ENCODE assay signal across 8 mouse cellular contexts in the genomic region with DNA sequence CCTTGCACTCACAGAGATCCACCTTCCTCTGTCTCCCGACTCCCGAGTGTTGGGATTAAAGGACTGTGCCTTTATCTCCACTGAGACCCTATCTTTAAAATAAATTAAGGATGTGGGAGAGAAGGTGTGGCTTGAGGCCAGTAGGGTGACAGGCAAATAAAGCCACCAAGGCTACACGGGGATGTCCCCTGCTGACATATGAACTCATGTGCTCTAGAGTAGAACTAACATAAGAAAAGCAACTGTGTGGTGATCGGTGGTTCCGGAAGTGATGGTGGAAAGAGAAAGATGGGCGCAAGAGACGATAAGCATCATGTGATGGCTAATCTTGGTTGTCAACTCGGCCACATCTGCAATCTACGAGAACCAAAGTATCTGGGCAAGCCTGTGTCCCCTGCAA. TPM values are rescaled to one million over a fixed set of nuclear protein-coding genes. Genes with fewer than 3 reads are reported as not detected.
DNase-seq lines count a peak whose midpoint lies in the region; ATAC-seq and TF ChIP-seq lines count a peak whose summit lies in the region.

No protein-coding gene starts in this region.

- intact Hi-C loops in gastrocnemius, adult 2 months (cut with DNase I) = loop anchor here (5.0 kb wide), 2 partner anchors 45 to 65 kb away; no protein-coding TSS in a partner anchor

- peak overlapping the region; percentile 86 for H3K4me3 ChIP-seq in gastrocnemius, adult 2 months

- peak overlapping the region; percentile 84 for H3K27ac ChIP-seq in gastrocnemius, adult 2 months

- no peak for DNase-seq in gastrocnemius, adult 2 months
- DNase-seq in gastrocnemius, postnatal 4 days (ENCODE audit: low spot score in 2 of 2) = no peak
- DNase-seq in spleen, postnatal 36 days (ENCODE audit: low spot score in 2 of 2) = peak; percentile 75 to 81
- DNase-seq in spleen, postnatal 14 days (ENCODE audit: low spot score in 2 of 2) = no peak
- DNase-seq in adrenal gland, adult 18-20 months (ENCODE audit: low spot score in 2 of 2) = no peak
- DNase-seq in left cerebral cortex, adult 8-10 months (ENCODE audit: low spot score in 2 of 2) = no peak

- no peak for TF ChIP-seq CTCF in gastrocnemius, adult 2 months (IDR thresholded peaks at IDR 0.05)

- ATAC-seq in megakaryocyte, adult 5-6 weeks (ENCODE audit: poor library complexity, severe bottlenecking) = peak; percentile 12; the same call in 1 of the 2 replicates
- no peak for ATAC-seq in cerebellum, adult (ENCODE audit: insufficient number of reproducible peaks, low FRiP score, low TSS enrichment)

RNA-seq across cellular contexts. Expression of gene Cmtm6, which starts 21.4 kb away (rescaled TPM):
- 1 to 10 TPM; 7.3 to 7.9 TPM for total RNA-seq in gastrocnemius, adult 2 months (2021)
- total RNA-seq in gastrocnemius, postnatal 4 days (2021) = 10 to 100 TPM; 22.0 to 22.4 TPM
- total RNA-seq in megakaryocyte, adult 5-6 weeks (2015) = 79.5 and 98.1 TPM in 2 replicates
- total RNA-seq in megakaryocyte, adult 5-6 weeks (2017) = 120 and 124 TPM in 2 replicates
- 100 to 1,000 TPM in 1 of 2 experiments, 10 to 100 TPM in 1; 59.9 to 106 TPM for total RNA-seq in adrenal gland, adult 18-20 months (2021)
- 10 to 100 TPM; 20.0 to 25.7 (median 22.9) TPM for total RNA-seq in left cerebral cortex, adult 8-10 months (2022)

RNA-seq across cellular contexts. Expression of gene Cmtm7, which starts 29.3 kb away (rescaled TPM):
- total RNA-seq in gastrocnemius, adult 2 months (2021) = 1 to 10 TPM; 3.9 to 5.5 TPM
- total RNA-seq in gastrocnemius, postnatal 4 days (2021) = 10 to 100 TPM; 27.5 to 32.2 TPM
- 189 and 201 TPM in 2 replicates for total RNA-seq in megakaryocyte, adult 5-6 weeks (2015)
- 259 and 283 TPM in 2 replicates for total RNA-seq in megakaryocyte, adult 5-6 weeks (2017)
- 10 to 100 TPM; 18.3 to 34.4 TPM for total RNA-seq in adrenal gland, adult 18-20 months (2021)
- 1 to 10 TPM; 2.7 to 6.4 (median 4.9) TPM for total RNA-seq in left cerebral cortex, adult 8-10 months (2022)

Comparison
In these comparisons a context has a peak if more than half of its experiments do, and no peak if none do; other contexts are left out.
1. DNase-seq: peak in spleen, postnatal 36 days (2 of 2); none in gastrocnemius, adult 2 months (single experiment), gastrocnemius, postnatal 4 days (0 of 2), spleen, postnatal 14 days (0 of 2), adrenal gland, adult 18-20 months (0 of 2) and left cerebral cortex, adult 8-10 months (0 of 2).
2. RNA of gene Cmtm7, which starts 29.3 kb away (total RNA-seq): 189 to 283 TPM in megakaryocyte, adult 5-6 weeks; 18.3 to 34.4 TPM in adrenal gland, adult 18-20 months, 27.5 to 32.2 TPM in gastrocnemius, postnatal 4 days, 3.9 to 5.5 TPM in gastrocnemius, adult 2 months and 2.7 to 6.4 TPM in left cerebral cortex, adult 8-10 months; every median in the first group is over 4 times any median in the second.